Mouse (Mus musculus): ENCODE data around the gene Gm17571.

Gene Gm17571

DNA sequence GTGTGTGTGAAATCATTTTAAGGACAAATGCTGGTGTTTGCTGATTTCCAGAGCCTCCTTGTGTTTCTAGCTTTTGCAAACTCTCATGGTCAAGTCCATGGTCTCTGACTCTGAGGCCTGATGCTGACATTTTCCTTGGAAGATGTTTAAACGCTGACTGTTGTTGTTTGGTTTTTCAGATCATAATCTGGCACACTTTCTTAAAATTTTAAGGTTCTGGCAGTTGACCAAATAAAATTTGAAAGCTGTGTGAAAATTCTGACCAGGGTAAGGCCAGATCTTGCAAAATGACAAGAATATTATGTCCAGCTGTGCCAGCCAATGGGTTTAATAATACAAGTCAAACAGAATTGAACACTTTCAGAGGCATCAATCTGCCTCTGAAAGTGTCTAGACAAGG lies 8.7 kb upstream of the Gm17571 start:
- no peak for DNase-seq (ENCODE audit: low read depth, low spot score)

GRCm38 (mm10) chr9:13454651-13455123 lies 8.1 kb upstream of the Gm17571 start:
- DNase-seq (ENCODE audit: low read depth, low spot score), result peak; percentile 14

DNA sequence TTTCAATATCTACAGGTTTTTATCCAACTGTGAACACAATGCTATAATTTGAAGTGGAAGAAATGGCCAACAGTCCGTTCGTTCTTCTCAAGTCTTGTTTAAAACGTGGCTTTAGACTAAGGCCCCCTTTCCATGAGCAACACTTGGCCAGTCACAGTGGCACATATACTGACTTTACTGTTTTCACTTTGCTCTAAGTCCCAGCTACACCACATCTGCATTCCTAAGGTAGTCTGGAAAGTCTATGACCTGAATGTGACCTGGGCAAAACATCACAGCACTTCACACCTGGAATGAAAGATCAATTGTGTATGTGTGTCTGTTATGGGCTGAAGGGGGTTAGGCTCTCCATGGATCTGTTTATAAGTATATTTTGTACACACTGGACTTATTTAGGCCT lies 2.2 kb upstream of the Gm17571 start:
- DNase-seq (ENCODE audit: low read depth, low spot score), result no peak

GRCm38 (mm10) chr9:13446236-13446635 lies 317 bp downstream of the Gm17571 start:
- DNase-seq (ENCODE audit: low read depth, low spot score), result no peak

DNA sequence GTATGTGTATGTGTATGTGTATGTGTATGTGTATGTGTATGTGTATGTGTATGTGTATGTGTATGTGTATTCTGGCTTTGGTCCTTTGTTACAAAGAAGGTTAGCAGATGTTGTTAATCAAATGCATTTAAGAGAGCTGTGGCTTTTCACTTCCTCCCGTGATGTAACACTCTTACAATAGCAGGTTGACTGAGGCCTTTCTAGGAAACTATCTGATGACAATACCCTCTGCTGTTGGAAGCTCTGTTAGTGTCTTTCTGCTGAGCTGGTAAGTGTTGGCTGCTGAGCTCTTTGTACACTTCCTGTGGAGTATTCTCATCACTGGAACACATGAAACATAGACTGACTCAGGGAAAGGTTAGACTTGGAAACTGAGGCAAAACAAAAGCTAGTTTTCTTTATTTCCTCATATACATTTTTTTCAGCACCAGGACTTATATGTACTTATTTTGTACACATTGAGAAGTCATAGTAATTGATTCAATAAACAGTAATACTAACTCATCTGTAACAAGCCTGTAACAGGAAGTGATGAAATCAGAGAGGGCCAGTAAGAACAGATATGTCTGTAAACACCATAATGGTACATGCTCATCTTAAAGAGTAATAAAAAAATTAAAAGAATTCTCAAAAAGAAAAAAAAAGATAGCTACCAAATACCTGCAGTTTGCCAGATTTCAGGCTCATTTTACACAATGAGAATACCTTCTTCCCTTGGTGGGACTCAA lies 2.9 kb downstream of the Gm17571 start:
- no peak for DNase-seq (ENCODE audit: low read depth, low spot score)

GRCm38 (mm10) chr9:13442012-13442735 lies 4.4 kb downstream of the Gm17571 start:
- DNase-seq (ENCODE audit: low read depth, low spot score), result no peak

DNA sequence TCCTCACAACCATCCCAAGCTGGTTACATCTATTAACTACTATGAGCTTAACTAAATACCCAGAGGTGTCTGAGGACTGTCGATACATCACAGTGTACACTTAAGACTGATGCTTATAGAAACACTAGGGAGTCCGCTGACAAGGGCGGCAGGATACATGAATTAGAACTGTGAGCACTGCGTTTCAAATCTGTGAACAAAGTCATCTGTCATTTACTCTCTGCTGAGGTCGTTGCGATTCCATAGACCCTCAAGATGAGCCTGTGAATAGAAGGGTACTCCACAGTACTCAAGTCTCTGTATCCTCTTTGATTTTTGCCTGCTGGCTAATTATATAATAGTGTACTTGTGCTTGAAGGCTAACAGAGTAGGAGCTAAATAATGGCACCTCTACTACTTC lies 5.6 kb downstream of the Gm17571 start:
- no peak for DNase-seq (ENCODE audit: low read depth, low spot score)

DNA sequence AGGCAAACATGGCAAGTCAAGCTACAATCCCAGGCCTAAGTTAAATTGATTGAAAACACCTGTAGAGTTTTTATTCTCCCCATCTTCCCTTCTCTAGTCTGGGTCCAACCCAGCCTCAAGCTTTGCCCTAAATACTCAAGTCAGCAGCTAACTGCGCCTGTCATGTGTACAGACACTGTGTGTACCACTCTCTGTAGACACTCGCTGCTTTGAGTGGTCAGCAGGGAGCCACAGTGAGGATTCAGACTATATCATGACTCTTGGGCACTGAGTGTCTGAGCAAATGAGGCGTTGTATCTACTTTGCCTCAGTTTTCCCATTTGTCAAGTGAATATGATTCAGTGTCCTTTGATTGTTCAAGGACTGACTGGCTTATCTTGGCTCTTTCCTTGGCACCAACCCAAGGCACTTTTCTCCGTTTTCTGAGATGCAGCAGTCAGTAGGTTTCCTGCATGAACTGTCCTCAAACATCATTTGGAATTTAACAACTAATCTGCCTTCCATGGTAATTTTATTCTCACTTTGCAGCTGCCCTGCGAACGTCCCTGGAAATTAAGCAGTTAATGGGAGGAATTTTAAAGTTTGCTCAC lies 13.0 kb downstream of the Gm17571 start:
- no peak for DNase-seq (ENCODE audit: low read depth, low spot score)

GRCm38 (mm10) chr9:13431646-13432045 lies 14.9 kb downstream of the Gm17571 start:
- DNase-seq (ENCODE audit: low read depth, low spot score), result no peak

DNA sequence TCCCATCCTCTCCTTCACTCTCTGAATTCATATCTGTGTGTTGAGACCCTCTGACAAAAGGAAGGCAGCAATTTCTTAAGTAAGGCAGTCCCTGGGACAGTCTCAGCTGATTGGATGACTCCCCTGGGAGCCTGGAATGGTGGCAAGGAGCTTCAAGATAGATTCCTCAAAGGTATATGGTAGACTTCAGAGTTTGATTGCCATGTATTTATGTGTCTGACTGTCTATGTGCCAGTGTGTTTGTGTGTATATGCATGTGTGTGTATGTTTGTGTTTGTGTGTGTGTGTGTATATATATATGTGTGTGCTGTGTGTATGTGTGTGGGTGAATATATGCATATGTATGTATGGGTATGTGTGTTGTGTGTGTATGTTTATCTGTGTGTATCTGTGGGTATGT lies 15.8 kb downstream of the Gm17571 start:
- no peak for DNase-seq (ENCODE audit: low read depth, low spot score)

DNA sequence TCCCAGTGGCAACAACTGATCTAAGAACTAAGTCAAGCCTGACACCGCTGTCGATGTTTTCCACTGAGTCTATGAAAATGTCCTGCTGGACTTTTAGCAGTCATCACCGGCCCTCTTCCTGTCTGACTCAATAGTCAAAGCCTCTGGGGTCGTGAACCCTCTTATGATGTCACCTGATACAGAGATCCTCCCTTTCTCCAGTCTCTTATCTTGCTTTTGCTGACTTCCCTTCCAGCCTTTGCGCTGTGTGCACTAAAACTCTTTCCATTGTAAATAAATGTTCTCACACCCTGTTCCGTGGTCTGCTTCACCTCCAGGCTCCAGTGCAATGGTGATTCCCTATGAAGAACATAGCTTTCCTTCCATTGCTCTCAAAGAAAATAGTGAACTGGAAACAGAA lies 16.3 kb downstream of the Gm17571 start:
- DNase-seq (ENCODE audit: low read depth, low spot score), result no peak

GRCm38 (mm10) chr9:13429477-13430125 lies 17.0 kb downstream of the Gm17571 start:
- DNase-seq (ENCODE audit: low read depth, low spot score), result no peak

GRCm38 (mm10) chr9:13425031-13425940 lies 21.3 kb downstream of the Gm17571 start:
- DNase-seq (ENCODE audit: low read depth, low spot score), result peak; percentile 55

DNA sequence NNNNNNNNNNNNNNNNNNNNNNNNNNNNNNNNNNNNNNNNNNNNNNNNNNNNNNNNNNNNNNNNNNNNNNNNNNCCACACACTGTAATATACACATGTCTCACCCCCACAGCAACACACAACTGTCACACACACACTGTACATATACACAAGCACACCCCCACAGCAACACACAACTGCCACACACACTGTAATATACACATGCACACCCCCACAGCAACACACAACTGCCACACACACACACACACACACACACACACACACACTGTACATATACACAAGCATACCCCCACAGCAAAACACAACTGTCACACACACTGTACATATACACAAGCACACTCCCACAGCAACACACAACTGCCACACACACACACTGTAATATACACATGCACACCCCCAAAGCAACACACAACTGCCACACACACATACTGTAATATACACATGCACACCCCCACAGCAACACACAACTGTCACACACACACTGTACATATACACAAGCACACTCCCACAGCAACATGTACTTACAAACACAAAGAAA lies 32.3 kb downstream of the Gm17571 start:
- no peak for DNase-seq (ENCODE audit: low read depth, low spot score)
